Mouse (Mus musculus) embryonic fibroblast, embryonic 13.5 days (primary cell): ENCODE data around the gene Ptger1. TPM values are rescaled to one million over a fixed set of nuclear protein-coding genes. Genes with fewer than 3 reads are reported as not detected.

Source experiments
- H3K27ac ChIP-seq: 2 replicates; pipeline ENCODE4 v1.5.1; 2012; ENCODE audit warnings: low read length, control low read depth, inconsistent platforms; ENCODE audit not compliant: insufficient read depth
- H3K4me1 ChIP-seq: 2 replicates; pipeline ENCODE4 v1.6.1; 2011; ENCODE audit warnings: low read length; ENCODE audit not compliant: control insufficient read depth, insufficient read depth
- H3K4me3 ChIP-seq: 2 replicates; pipeline ENCODE4 v1.5.1; 2011; ENCODE audit warnings: mild to moderate bottlenecking, control low read depth, low read length; ENCODE audit not compliant: insufficient read depth
- CTCF ChIP-seq: IDR thresholded peaks from 2 replicates; pipeline ENCODE4 v1.5.1; 2011; ENCODE audit warnings: mild to moderate bottlenecking, control low read depth, low read length, moderate library complexity, borderline replicate concordance; ENCODE audit not compliant: insufficient read depth
- POLR2A ChIP-seq: IDR thresholded peaks from 2 replicates; pipeline ENCODE4 v1.6.1; 2011; ENCODE audit warnings: low read depth, mild to moderate bottlenecking, control low read depth, low read length, moderate library complexity
- polyA plus RNA-seq: library from polyadenylated mRNA; stranded (reverse); fragments of >200 nt; gene quantifications from 2 replicates; pipeline ENCODE4 v1.2.4, GENCODE M21; 2011; ENCODE audit warnings: low read depth; ENCODE audit not compliant: missing spikeins, insufficient read length

Ptger1 gene
- polyA plus RNA-seq, 1 experiment, result 2.4 TPM

GRCm38 (mm10) chr8:83693609-83694236, 27.2 kb downstream of the Ptger1 start:
- H3K27ac ChIP-seq, result no peak overlapping the region
- H3K4me3 ChIP-seq, result no peak overlapping the region
- TF ChIP-seq POLR2A, result no peak
- TF ChIP-seq CTCF, result no peak
- H3K4me1 ChIP-seq, result no peaks in the 10 kb centered on the region

- TF ChIP-seq CTCF (no peak), POLR2A (no peak)
- H3K4me1 ChIP-seq, result no peaks in the 10 kb centered on the region; the same call in 1 of the 2 replicates
- H3K27ac ChIP-seq, result no peak overlapping the region
- H3K4me3 ChIP-seq, result no peak overlapping the region
These were observed 28.1 kb downstream of the Ptger1 start for GRCm38 (mm10) chr8:83694369-83695160.

- Histone ChIP-seq H3K4me1 (no peaks in the 10 kb centered on the region; the same call in 1 of the 2 replicates), H3K4me3 (no peak overlapping the region), H3K27ac (no peak overlapping the region)
- TF ChIP-seq CTCF, result no peak
- no peak for TF ChIP-seq POLR2A
These were observed 29.1 kb downstream of the Ptger1 start for GRCm38 (mm10) chr8:83695351-83696106.

GRCm38 (mm10) chr8:83697374-83698220, 31.1 kb downstream of the Ptger1 start:
- no peaks in the 10 kb centered on the region; the same call in 1 of the 2 replicates for H3K4me1 ChIP-seq
- TF ChIP-seq CTCF (no peak), POLR2A (no peak)
- no peak overlapping the region for H3K27ac ChIP-seq
- peak overlapping the region; percentile 88 for H3K4me3 ChIP-seq

GRCm38 (mm10) chr8:83698291-83698660, 31.8 kb downstream of the Ptger1 start:
- peak overlapping the region; percentile 88 for H3K4me3 ChIP-seq
- no peaks in the 10 kb centered on the region; the same call in 1 of the 2 replicates for H3K4me1 ChIP-seq
- TF ChIP-seq CTCF (no peak), POLR2A (no peak)
- no peak overlapping the region; the same call in 1 of the 2 replicates for H3K27ac ChIP-seq

- Histone ChIP-seq H3K27ac (peak within 1 kb of the TSS; percentile 63), H3K4me1 (no peaks in the 10 kb centered on the region; the same call in 1 of the 2 replicates), H3K4me3 (peak within 1 kb of the TSS; percentile 88)
- peak; percentile 84 for TF ChIP-seq POLR2A
- no peak for TF ChIP-seq CTCF
These were observed 32.4 kb downstream of the Ptger1 start, which contains the start of gene Pkn1 for GRCm38 (mm10) chr8:83698661-83699453. Pkn1 (minus strand) TSS chr8:83699179.

GRCm38 (mm10) chr8:83699566-83699965, 33.1 kb downstream of the Ptger1 start:
- H3K27ac ChIP-seq, result peak overlapping the region; percentile 60
- H3K4me1 ChIP-seq, result no peaks in the 10 kb centered on the region; the same call in 1 of the 2 replicates
- TF ChIP-seq POLR2A (no peak), CTCF (no peak)
- peak overlapping the region; percentile 47; the same call in 1 of the 2 replicates for H3K4me3 ChIP-seq

GRCm38 (mm10) chr8:83700423-83701085, 34.1 kb downstream of the Ptger1 start:
- H3K27ac ChIP-seq, result no peak overlapping the region

More at GRCm38 (mm10) chr8:83700423-83701085, 34.1 kb downstream of the Ptger1 start:
- Histone ChIP-seq H3K4me1 (no peaks in the 10 kb centered on the region; the same call in 1 of the 2 replicates), H3K4me3 (no peak overlapping the region)
- TF ChIP-seq CTCF (no peak), POLR2A (no peak)
